Mouse (Mus musculus) small intestine, adult 2 months (tissue): ENCODE data around the gene Large1. TPM values are rescaled to one million over a fixed set of nuclear protein-coding genes. Genes with fewer than 3 reads are reported as not detected.

Source experiments
- H3K27ac ChIP-seq: fragments of 200-500 bp; 2 replicates; pipeline ENCODE4 v1.5.1; 2012; ENCODE audit warnings: low read depth, low read length, control low read depth, inconsistent platforms; ENCODE audit not compliant: insufficient read depth
- H3K27me3 ChIP-seq: fragments of 200-500 bp; 2 replicates; pipeline ENCODE4 v1.6.1; 2012; ENCODE audit warnings: mild to moderate bottlenecking, moderate library complexity, low read length, inconsistent platforms; ENCODE audit not compliant: control insufficient read depth, insufficient read depth
- H3K36me3 ChIP-seq: fragments of 200-500 bp; 2 replicates; pipeline ENCODE4 v1.6.1; 2012; ENCODE audit warnings: mild to moderate bottlenecking, low read length, control low read depth, inconsistent platforms; ENCODE audit not compliant: control insufficient read depth, insufficient read depth
- H3K4me1 ChIP-seq: fragments of 200-500 bp; 2 replicates; pipeline ENCODE4 v1.6.1; 2012; ENCODE audit warnings: low read length, inconsistent platforms, mixed read lengths; ENCODE audit not compliant: control insufficient read depth, insufficient read depth, insufficient read length
- H3K4me3 ChIP-seq: fragments of 200-500 bp; 2 replicates; pipeline ENCODE4 v1.5.1; 2012; ENCODE audit warnings: low read depth, mild to moderate bottlenecking, control low read depth, inconsistent platforms, low read length, moderate library complexity
- CTCF ChIP-seq: fragments of 200-500 bp; IDR thresholded peaks from 2 replicates; pipeline ENCODE4 v1.5.1; 2012; ENCODE audit warnings: low read depth, mild to moderate bottlenecking, control low read depth, inconsistent platforms, low read length, moderate library complexity, mixed read lengths; ENCODE audit not compliant: insufficient replicate concordance, insufficient read length; ENCODE audit errors: extremely low read depth
- POLR2A ChIP-seq: fragments of 200-500 bp; IDR thresholded peaks from 2 replicates; pipeline ENCODE4 v1.6.1; 2012; ENCODE audit warnings: low read depth, mild to moderate bottlenecking, control low read depth, inconsistent platforms, low read length, moderate library complexity
- WGBS: fragments of 180-500 bp; shearing (Covaris S2); methylation state at CpG from one replicate; pipeline ENCODE4 v1.1.7; 2018; 5-methylcytosine and 5-hydroxymethylcytosine counted together
- polyA plus RNA-seq: library from polyadenylated mRNA; depleted of rRNA; stranded (reverse); fragments of >200 nt; gene quantifications from 2 replicates; pipeline ENCODE4 v1.2.3, GENCODE M21; 2012

Gene Large1
- polyA plus RNA-seq, 1 experiment: 4.5 TPM

GRCm38 (mm10) chr8:73225654-73226053, 127.7 kb downstream of the Large1 start:
- no peaks in the 10 kb centered on the region for H3K4me1 ChIP-seq
- H3K4me3 ChIP-seq: no peak overlapping the region
- H3K36me3 ChIP-seq: no peaks in the 10 kb centered on the region
- TF ChIP-seq CTCF (no peak), POLR2A (no peak)
- no peak overlapping the region for H3K27ac ChIP-seq
- WGBS: 49% methylated on average over 2 of the region's 2 CpGs
- H3K27me3 ChIP-seq: no peaks in the 10 kb centered on the region

GRCm38 (mm10) chr8:73219178-73219811, 134.0 kb downstream of the Large1 start:
- no peak overlapping the region for H3K27ac ChIP-seq
- no peaks in the 10 kb centered on the region for H3K36me3 ChIP-seq
- TF ChIP-seq CTCF (no peak), POLR2A (no peak)
- H3K27me3 ChIP-seq: no peaks in the 10 kb centered on the region
- no peak overlapping the region for H3K4me3 ChIP-seq
- H3K4me1 ChIP-seq: no peaks in the 10 kb centered on the region
- WGBS: 72% methylated on average over 6 of the region's 6 CpGs

- TF ChIP-seq CTCF (no peak), POLR2A (no peak)
- H3K27me3 ChIP-seq: no peaks in the 10 kb centered on the region
- no peak overlapping the region for H3K27ac ChIP-seq
- no peaks in the 10 kb centered on the region for H3K36me3 ChIP-seq
- no peak overlapping the region for H3K4me3 ChIP-seq
- no peaks in the 10 kb centered on the region for H3K4me1 ChIP-seq
Observed at GRCm38 (mm10) chr8:73206831-73207230, 146.5 kb downstream of the Large1 start.

- TF ChIP-seq POLR2A (no peak), CTCF (no peak)
- Histone ChIP-seq H3K27me3 (no peaks in the 10 kb centered on the region), H3K4me3 (no peak overlapping the region), H3K27ac (no peak overlapping the region), H3K4me1 (no peaks in the 10 kb centered on the region), H3K36me3 (no peaks in the 10 kb centered on the region)
- 91% methylated on average over 2 of the region's 2 CpGs for WGBS
Observed at GRCm38 (mm10) chr8:73201854-73202253, 151.5 kb downstream of the Large1 start.

- H3K36me3 ChIP-seq: no peaks in the 10 kb centered on the region
- no peak overlapping the region for H3K27ac ChIP-seq
- no peak for TF ChIP-seq POLR2A
- TF ChIP-seq CTCF: no peak
- no peak overlapping the region for H3K4me3 ChIP-seq
- WGBS: 96% methylated on average over 1 of the region's 1 CpGs
- H3K27me3 ChIP-seq: no peaks in the 10 kb centered on the region
- H3K4me1 ChIP-seq: no peaks in the 10 kb centered on the region
Observed at GRCm38 (mm10) chr8:73197714-73198113, 155.6 kb downstream of the Large1 start.

GRCm38 (mm10) chr8:73188684-73189083, 164.7 kb downstream of the Large1 start:
- no peaks in the 10 kb centered on the region for H3K27me3 ChIP-seq
- no peak overlapping the region for H3K4me3 ChIP-seq
- no peak overlapping the region for H3K27ac ChIP-seq
- 91% methylated on average over 1 of the region's 1 CpGs for WGBS
- no peaks in the 10 kb centered on the region for H3K36me3 ChIP-seq
- no peak for TF ChIP-seq CTCF
- H3K4me1 ChIP-seq: no peaks in the 10 kb centered on the region

GRCm38 (mm10) chr8:73187381-73187780, 166.0 kb downstream of the Large1 start:
- 49% methylated on average over 1 of the region's 1 CpGs for WGBS
- H3K4me3 ChIP-seq: no peak overlapping the region

More at GRCm38 (mm10) chr8:73187381-73187780, 166.0 kb downstream of the Large1 start:
- Histone ChIP-seq H3K36me3 (no peaks in the 10 kb centered on the region), H3K4me1 (no peaks in the 10 kb centered on the region), H3K27me3 (no peaks in the 10 kb centered on the region), H3K27ac (no peak overlapping the region)
- TF ChIP-seq CTCF: no peak
